Mouse (Mus musculus) frontal cortex, postnatal 14 days (tissue): Measurements from ENCODE around the gene Gm44790.
"Not testable (repeated sequence)": the region's sequence is repeated elsewhere in the genome, so short reads cannot be mapped to it uniquely, and the experiment has no call there.

Experiments
- DNase-seq, 2 experiments: peaks; one replicate each; pipeline ENCODE4 v3.0.0; 2022; ENCODE audit warnings: low spot score in 2 of 2

The Gm44790 gene

DNA sequence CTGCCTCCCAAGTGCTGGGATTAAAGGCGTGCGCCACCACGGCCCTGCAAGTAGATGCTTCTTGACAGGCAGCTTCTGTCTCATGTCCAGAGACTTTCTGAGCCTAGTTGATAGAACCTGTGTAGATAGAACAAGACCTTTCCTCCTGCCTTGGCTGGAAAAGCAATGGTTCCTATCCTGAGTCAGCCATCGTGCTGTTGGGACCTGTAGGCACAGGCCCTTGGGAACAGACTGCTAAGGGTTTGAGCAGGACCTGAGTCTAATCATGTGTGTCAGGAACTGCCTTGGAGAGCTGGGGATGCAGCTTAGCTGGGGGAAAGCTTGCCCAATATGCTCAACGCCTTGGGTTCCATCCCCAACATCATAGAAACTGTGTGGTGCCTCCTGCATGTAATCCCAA lies 47.6 kb downstream of the Gm44790 start:
- DNase-seq: no peak

DNA sequence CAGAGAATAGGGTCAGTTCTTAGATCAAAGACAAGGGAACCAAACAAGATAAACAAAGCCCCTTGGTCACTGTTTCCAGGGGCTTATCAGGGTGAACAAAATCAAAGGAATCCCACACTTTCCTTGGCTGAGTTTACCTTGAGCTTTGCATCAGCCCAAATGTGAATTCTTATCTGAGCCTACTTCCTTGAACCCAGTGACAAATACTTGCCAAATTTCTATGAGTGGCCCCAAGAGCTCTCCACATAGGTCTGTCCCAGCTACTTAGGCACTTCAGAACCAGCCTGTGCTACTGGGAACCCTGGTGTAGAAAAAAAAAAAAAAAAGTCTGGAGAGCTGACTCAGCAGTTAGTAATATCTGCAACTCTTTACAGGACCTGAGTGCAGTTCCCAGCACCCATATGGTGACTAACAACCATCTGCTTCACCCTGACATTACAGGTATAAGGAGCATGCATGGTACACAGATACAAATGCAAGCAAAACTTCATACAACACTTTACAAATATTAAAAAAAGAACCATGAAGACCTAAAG lies 48.3 kb downstream of the Gm44790 start:
- no peak for DNase-seq

- no peak for DNase-seq
Measured at GRCm38 (mm10) chr6:86475462-86476167, 49.2 kb downstream of the Gm44790 start.

- no peak for DNase-seq
Measured at GRCm38 (mm10) chr6:86476931-86477330, 50.5 kb downstream of the Gm44790 start.

GRCm38 (mm10) chr6:86479311-86479710 lies 52.9 kb downstream of the Gm44790 start:
- no peak for DNase-seq

GRCm38 (mm10) chr6:86479816-86480188 lies 53.3 kb downstream of the Gm44790 start:
- DNase-seq: no peak

DNA sequence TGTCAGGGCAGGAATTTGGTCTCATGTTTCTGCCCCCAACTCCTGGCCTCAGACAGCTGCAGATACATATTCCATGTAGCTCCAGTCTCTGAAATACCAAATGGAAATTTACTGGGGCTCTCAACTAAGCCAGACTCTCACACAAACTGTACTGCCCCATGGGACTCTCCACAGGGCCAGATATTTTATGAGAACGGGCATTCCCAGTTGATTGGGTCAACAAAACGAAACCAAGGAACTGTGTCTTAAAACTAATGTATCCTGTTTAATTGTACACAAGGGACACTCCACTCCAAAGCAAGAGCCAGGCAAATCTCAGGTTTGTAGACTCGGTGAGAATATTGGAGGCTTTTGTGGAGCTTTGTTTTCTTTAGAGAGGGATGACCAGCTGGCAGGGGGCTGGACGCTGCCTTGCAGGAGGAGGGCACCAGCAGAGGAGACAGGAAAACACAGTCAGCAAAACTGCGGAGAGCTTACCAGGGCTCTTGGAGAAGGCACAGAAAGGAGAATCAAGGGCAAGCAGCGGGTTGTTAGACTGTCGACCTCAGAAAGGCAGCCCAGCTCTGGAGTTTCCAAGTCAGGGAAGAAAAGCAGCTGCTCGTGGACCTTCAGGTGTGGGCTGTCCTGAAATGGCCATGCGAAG lies 53.9 kb downstream of the Gm44790 start:
- DNase-seq: no peak

GRCm38 (mm10) chr6:86481871-86482270 lies 55.4 kb downstream of the Gm44790 start:
- no peak for DNase-seq

DNA sequence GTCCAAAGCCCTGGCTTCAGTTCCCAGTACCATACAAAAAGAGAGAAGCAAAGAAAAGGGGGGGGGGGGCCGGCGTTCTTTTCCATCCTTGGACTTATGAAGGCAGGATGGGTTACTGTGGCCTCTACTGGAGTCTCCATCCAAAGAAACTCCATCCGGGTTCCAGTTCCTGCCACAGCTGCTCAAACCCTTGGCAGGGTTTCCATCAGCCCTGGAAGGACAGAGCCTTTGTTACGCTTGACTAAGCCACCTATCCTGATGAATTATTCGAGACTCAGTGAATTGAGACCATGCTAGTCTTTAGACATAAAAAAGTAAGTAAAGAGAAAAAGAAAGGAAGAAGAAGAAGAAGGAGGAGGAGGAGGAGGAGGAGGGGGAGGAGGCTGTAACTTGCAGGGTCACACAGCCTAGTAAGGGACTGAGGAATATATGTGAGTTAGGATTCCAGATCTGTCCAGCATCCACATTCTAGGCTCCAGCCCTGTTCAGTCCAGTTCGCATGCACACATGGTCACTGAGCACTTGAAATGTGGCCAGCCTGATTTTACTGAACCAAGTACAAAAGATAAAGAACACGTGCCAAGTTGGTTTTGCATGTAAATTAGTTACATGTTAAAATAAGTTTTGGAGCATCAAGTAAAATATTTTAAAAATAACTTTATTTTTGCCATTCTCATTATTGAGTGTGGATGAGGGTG lies 59.6 kb downstream of the Gm44790 start:
- DNase-seq: no peak

DNA sequence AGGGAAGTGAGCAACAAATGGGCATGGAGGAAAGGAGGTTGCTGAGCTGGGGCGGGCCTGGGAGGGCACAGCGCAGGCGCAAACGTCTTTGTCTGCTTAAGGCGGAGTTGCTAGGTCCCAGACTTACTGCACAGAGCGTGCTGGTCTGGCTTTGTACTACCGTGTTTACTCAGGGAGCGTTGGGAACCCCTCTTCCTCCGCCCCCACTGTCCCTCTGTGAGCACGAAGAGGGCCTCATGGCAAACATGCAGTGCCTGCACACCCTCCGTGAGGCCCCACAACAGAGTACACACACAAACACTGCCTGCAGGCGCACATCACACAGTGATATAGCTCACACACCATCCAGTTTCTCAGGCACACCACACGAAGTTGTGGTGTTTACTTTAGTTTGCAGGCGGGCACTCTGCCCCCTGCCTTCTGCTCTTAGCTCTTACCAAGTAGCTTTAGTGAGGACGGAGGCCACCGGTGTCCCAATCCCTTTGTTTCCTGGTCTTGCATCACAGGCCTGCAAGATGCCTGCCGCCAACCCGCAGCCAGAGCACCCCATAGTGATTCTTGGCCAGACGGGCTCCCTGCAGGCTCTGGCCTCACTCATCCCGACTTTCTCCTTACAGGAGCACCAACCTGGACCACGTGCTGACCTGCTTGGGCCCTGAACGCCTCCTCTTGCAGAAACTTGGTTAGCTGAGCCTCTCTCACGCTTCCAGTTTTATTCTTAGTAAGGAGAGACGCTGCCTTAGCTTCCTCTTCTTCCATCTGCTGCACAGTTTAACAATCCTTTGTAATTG lies 61.1 kb downstream of the Gm44790 start:
- peak; percentile 44 for DNase-seq

GRCm38 (mm10) chr6:86488149-86488485 lies 61.7 kb downstream of the Gm44790 start:
- DNase-seq: no peak

GRCm38 (mm10) chr6:86489945-86490344 lies 63.5 kb downstream of the Gm44790 start:
- DNase-seq: no peak

- not testable (repeated sequence) for DNase-seq
Measured at GRCm38 (mm10) chr6:86490413-86490812, 64.0 kb downstream of the Gm44790 start.

DNA sequence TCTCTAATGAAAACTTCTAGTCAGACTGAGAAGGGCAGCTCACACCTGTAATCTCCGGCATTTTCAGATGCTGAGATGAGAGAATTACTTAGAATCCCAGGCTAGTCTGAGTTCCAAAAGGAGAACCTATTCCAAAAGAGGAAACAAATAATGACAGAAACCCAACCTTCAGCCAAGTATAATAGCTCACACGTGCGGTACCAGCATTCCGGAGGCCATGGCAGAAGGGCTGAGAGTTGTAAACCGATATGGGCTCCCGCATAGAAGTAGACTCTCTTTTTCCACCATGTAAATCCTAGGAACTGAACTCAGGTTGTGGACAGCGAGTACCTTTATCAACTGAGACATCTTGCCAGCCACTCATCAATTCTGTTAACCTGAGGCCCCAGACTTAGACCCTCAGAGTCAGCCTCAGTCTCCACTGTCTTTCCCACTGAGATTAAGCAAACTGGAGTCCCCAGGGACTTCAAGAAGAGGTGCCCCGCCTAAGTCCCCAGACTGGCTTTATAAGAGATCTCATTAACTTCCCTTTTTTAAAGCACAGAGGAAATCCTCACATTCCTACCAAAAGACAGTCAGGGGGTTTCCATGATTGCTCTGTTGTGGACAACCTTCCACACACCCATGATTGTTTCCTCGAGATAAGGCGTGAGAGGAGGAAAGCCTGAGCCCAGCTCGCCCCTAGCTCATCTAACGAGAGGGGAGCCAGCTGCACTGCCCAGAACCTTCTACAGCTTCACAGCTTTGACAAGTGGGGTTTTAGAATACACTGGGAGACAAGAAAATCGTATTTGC lies 67.2 kb downstream of the Gm44790 start:
- no peak for DNase-seq

DNA sequence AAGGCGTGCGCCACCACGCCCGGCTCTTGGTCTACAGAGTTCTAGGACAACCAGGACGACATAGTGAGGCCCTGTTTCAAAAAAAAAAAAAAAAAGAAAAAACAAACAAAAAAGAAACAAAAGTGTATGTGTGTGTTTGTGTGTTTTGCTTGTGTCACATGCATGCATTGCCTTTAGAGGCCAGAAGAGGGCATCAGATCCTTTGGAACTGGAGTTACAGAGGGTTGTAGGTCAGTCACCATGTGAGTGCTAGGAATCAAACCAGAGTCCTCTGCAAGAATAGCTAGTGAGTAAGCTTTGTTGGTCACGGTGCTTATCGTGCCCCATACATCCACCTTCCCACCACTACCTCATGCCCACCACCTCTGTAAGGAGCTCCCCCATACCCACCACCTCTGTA lies 68.3 kb downstream of the Gm44790 start:
- DNase-seq: no peak
